Mouse (Mus musculus) megakaryocyte progenitor cell, adult 5-6 weeks (primary cell): ENCODE results near the gene Opcml. TPM values are rescaled to one million over a fixed set of nuclear protein-coding genes. Genes with fewer than 3 reads are reported as not detected.

Experiments used
- ATAC-seq: replicated peaks from 2 replicates; pipeline ENCODE4 v1.8.0; 2016; ENCODE audit warnings: mild to moderate bottlenecking, moderate TSS enrichment, inconsistent platforms; ENCODE audit not compliant: poor library complexity
- total RNA-seq, 2 experiments: library from RNA; stranded (forward) in 1 of 2; stranded (reverse) in 1 of 2; fragments of 157-497, 149-512 nt in 1 of 2; fragments of 200-1000 nt in 1 of 2; gene quantifications; 2 replicates each; pipeline versions ENCODE4 v1.2.3 to v1.2.4; 2015 to 2017

The Opcml gene
- total RNA-seq, 2 experiments from 2014 or later = not detected

- ATAC-seq = no peak
These were observed 899.6 kb downstream of the Opcml start for GRCm38 (mm10) chr9:28690134-28690533.

- no peak for ATAC-seq
These were observed 915.2 kb downstream of the Opcml start for GRCm38 (mm10) chr9:28705796-28706195.

GRCm38 (mm10) chr9:28714544-28714943 lies 924.0 kb downstream of the Opcml start:
- ATAC-seq = no peak

GRCm38 (mm10) chr9:28720186-28720585 lies 929.6 kb downstream of the Opcml start:
- no peak for ATAC-seq

GRCm38 (mm10) chr9:28731811-28732602 lies 941.4 kb downstream of the Opcml start:
- no peak for ATAC-seq

GRCm38 (mm10) chr9:28737955-28738354 lies 947.4 kb downstream of the Opcml start:
- no peak for ATAC-seq

- ATAC-seq = no peak
These were observed 947.9 kb downstream of the Opcml start for GRCm38 (mm10) chr9:28738451-28738860.

- no peak for ATAC-seq
These were observed 954.2 kb downstream of the Opcml start for GRCm38 (mm10) chr9:28744771-28745170.

- ATAC-seq = no peak
These were observed 958.3 kb downstream of the Opcml start for GRCm38 (mm10) chr9:28748902-28749301.

- ATAC-seq = no peak
These were observed 962.3 kb downstream of the Opcml start for GRCm38 (mm10) chr9:28752908-28753307.

- ATAC-seq = no peak
These were observed 966.4 kb downstream of the Opcml start for GRCm38 (mm10) chr9:28756841-28757451.

GRCm38 (mm10) chr9:28761460-28761859 lies 970.9 kb downstream of the Opcml start:
- no peak for ATAC-seq

GRCm38 (mm10) chr9:28764149-28764548 lies 973.6 kb downstream of the Opcml start:
- ATAC-seq = no peak

GRCm38 (mm10) chr9:28776517-28777503 lies 986.2 kb downstream of the Opcml start:
- ATAC-seq = no peak

- no peak for ATAC-seq
These were observed 993.3 kb downstream of the Opcml start for GRCm38 (mm10) chr9:28783834-28784233.

GRCm38 (mm10) chr9:28789439-28789838 lies 998.9 kb downstream of the Opcml start:
- ATAC-seq = no peak

GRCm38 (mm10) chr9:28800100-28800499 lies 1009.5 kb downstream of the Opcml start:
- no peak for ATAC-seq

- no peak for ATAC-seq
These were observed 1016.1 kb downstream of the Opcml start for GRCm38 (mm10) chr9:28806666-28807065.

- ATAC-seq = no peak
These were observed 1031.5 kb downstream of the Opcml start for GRCm38 (mm10) chr9:28822060-28822459.

GRCm38 (mm10) chr9:28822466-28822865 lies 1031.9 kb downstream of the Opcml start:
- no peak for ATAC-seq

GRCm38 (mm10) chr9:28825821-28826220 lies 1035.2 kb downstream of the Opcml start:
- ATAC-seq = no peak
